Mouse (Mus musculus): ENCODE measurements around the gene Actr1a.
A peak's percentile ranks its signal among the peaks of the same experiment; 100 is the strongest.

Actr1a gene

DNA sequence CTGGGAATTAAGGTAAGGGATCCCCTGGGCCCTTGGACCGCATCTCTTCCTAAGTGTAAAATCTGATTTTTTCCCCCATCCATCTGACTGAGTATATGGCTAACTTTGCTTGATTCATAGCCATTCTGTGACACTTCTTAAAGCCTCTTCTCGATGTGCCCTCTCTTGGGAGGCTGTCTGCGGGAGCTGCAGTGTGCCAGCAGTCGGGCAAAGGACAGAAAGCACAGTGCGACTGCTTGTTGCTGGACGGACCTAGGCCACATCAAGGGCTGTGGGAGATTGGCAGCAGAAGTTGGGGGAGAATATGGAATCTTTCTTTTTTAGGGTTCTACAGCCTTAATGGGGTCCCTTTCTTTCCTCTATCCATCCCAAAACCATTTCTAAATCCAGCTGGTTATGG lies 3.8 kb upstream of the Actr1a start:
- no peak for DNase-seq

DNA sequence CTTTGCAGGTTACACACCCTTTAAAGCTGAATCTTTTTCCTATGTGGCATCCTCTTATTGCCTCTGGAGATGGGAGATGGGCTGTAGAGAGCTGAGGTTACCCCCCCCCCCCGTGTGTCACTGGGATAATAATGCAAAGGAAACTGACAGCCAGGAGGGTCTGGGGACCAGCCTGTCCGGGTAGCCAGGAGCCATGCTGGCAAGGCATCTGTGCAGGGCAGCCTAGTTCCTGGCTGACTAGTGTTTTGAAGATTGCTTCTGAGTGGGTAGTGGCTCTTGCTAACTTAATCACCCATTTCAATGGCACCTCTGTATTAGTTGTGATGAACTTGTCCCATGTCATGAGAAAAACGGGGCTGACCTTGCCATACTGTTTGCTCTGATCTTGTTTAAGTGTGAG lies 2.9 kb upstream of the Actr1a start:
- DNase-seq, result no peak

DNA sequence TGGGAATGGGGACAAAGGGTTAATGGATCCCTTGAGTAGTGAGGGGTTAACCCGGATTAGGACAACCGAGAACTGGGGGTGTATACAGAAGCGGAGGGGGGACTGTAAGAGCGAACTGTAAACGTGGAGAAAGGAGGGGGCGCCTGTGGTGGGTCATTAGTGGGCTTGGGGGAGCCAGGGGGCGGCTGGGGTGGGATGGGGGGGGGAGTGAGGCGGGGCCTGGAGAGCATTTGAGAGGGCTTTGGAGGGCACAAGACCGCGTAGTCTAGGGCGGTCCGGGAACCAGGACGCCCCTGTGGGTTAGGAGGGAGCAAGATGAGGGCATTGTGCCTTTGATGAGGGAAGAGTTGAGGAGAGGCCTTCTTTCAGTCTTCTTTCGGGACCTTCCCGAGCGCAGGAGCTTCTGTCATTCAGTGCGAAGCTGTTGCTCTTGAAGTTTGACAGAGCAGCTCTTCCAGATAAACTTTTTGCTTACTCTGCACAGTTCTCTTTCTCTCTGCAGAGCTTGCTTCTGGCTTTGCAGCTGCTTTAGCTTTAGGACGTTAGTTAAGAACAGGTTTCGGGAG lies 2.0 kb upstream of the Actr1a start:
- DNase-seq, result no peak

DNA sequence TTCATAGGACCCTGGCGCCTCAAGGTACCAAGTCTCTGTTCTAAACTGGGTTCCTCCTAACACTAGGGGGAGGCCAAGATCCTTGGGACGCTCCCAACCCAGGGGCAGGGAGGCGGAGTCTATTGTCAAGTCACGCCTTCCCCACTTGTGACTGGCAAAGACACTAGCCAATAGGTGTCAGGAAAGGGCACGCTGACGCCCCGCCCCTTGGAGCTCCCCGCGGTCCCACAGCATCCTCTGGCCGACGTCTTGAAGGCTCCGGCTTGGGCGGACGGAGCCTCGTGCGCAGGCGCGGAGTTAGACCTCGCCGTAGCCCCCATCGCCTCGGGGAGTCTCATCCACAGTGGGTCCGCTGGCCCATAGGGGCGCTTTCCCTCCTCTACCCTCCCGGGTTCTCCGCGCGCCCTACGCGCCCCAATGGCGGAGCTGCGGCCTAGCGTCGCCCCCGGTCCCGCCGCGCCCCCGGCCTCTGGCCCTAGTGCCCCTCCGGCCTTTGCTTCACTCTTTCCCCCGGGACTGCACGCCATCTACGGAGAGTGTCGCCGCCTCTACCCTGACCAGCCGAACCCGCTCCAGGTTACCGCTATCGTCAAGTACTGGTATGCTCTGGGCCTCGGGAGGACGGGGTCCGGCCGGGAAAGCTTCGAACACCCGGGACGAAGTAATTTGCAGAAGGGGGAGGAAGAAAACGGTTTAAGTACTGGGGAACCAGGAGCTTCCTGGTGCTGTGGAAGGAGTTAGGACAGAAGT lies 1.3 kb upstream of the Actr1a start, which contains the start of gene Sufu:
Gene Sufu (plus strand): TSS at position 211 of the 750 bp plus-strand sequence.
- DNase-seq, result peak; percentile 99

DNA sequence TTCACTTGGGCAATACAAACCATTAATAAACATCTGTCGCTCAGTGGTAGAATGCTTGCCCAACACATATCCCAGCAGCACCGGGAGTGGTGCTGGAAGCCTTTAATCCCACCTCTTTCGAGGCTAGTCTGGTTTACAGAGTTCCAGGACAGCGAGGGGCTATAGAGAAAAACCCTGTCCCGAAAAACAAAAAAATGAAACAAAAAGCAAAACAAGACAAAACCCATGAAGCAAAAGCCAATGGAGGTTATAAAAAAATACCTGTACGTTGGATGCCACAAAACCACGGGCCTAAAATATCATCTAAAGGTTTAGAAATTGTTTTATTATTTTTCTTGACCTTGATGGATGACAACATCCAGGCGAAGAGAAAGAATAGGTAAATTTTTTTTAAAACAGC lies 561 bp upstream of the Actr1a start:
- DNase-seq, result no peak

DNA sequence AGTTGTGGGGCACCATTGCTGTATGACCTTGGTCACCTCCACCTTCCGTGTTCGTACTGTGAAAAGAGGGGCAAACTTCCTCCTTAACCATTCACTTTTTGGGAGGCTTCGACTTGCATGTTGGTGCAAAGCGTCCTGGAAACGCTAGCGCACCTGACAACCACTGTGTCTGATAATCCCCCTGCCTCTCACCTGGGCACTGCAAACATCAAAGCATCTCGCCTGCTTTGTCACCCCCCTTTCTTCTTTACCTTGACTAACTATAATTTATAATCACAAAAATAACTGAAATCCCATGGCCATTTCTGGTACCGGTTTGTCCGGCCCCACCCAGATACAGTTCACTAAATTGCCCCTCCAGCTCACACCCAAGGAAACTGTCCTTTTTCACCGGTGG lies 838 bp downstream of the Actr1a start:
- no peak for DNase-seq

DNA sequence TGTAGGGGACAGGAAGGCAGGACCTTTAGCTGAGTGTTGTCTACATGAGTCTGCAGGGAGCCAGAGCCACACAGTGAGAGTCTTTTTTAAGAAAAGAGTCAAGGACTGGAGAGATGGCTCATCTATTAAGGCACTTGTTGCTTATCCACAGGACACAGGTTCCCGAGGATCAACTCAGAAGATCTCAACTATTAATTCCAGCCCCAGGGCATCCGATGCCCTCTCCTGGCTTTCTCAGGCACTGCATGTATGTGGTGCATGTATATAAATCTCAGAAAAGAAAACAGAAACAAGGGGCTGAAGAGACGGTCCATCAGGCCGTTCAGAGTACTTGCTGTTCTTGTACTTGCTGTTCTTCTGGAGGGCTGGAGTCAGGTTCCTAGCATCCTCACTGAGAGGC lies 3.5 kb downstream of the Actr1a start:
- no peak for DNase-seq

DNA sequence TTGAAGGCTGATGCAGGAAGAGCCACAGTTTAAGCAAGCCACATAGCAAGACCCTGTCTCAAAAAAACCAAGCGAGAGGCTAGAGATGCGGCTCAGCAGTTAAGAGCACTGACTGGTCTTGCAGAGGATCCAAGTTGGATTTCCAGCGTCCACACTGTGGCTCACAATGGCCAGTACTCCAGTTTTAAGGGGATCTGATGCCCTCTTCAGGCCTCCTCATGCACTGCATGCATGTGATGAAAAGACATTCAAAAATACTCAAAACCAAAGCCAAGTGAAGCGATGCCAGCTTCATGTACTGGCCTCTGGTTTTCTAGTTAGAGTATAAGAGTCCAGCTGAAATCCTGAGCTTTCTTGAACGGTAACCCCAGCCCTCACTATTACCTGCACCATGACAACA lies 5.7 kb downstream of the Actr1a start:
- DNase-seq, result no peak

DNA sequence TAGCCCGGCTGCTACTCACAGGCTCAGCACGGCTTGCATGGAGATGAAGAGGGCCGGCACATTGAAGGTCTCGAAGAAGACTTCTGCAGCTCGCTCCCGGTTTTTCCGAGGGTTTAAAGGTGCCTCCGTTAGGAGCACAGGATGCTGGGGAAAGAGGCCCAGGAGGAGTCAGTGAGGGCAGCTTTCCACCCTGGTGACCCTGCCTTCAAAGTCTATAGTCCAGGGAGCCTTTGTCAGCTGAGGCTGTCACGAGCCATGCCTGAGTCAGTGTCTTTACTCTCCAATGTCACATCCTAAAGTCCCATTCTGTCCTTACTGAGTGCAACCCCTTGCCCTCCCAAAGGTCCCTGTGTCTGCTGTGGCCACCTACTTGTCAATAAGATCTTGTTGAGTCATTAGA lies 13.3 kb downstream of the Actr1a start:
- no peak for DNase-seq

DNA sequence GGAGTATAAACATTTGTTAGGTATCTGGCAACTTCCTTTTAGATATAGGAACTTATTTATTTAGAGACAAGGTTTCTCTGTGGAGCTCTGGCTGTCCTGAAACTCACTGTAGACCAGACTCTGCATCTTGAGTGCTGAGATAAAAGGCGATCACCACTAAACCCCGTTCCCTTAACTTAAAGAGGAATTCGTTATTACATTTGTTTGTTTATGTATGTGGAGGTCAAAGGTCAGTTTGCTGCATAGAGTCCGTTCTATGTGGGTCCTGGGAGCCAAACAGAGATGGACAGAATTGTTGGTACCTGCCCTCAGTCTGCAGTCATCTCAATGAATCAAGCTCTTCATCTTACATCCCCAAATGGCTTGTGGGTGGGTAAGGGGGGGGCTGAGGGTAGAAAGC lies 19.7 kb downstream of the Actr1a start:
- DNase-seq, result no peak

DNA sequence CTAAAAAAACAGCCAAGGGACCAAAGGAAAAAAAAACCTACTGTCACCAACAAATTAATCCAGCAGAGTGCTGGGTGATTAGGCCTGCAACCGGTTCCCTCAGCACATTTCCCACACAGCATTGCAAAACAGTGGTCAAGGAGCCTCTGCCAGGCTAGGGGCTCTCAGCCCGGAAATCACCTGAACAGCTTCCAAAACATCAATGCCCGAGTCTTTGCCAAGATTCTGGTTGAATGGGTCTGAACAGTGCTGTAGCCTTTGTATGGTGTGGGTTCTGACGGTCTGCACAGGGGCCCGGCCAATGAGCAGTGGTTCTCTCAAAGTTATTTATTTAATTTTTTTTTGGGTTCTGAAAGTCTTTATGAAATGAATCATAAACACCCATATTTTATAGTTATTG lies 20.1 kb downstream of the Actr1a start:
- DNase-seq, result no peak

DNA sequence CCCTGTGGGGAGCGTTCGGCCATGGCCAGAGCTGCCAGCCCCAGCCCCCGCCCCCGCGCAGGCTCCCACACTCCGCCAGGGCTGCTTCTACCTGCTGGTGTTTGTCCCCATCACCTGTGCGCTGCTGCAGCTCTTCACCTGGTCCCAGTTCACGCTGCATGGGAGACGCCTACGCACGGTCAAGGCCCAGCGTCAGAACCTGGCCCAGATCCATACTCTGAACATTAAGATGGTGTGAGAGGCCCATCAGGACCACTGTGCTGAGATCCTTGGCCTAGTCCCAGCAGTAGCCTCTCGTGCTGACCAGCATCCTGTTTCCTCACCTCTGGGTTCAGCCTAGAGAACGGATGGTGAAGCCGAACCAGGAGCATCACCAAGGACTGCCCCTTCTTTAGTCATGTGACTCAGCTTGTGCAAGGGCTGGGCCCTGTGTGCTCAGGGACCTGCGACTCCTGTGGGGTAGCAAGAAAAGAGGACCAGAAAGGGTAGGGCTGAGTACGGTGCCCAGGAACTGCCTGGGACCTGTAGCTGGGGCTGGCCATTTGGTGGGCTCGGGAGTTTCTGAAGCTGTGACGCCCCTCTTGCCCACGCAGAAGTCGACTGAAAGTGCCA lies 21.0 kb downstream of the Actr1a start:
- no peak for DNase-seq

DNA sequence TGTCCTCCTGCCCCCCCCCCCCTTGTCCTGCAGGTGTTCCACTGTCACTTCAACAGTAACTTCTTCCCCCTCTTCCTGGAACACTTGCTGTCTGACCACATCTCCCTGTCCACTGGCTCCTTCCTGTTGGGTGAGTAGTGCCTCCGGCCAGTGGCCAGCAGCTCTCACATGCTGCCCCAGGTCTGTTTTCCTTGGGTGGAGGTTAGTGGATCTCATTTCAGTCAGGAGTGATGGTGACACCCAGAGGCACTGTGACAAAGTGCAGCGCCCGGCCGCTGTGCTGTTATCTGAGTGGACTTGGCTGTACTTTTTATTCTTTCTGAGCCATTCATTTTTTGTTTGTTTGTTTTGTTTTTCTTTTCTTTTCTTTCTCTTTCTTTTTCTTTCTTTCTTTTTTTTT lies 26.3 kb downstream of the Actr1a start:
- peak; percentile 59 for DNase-seq

DNA sequence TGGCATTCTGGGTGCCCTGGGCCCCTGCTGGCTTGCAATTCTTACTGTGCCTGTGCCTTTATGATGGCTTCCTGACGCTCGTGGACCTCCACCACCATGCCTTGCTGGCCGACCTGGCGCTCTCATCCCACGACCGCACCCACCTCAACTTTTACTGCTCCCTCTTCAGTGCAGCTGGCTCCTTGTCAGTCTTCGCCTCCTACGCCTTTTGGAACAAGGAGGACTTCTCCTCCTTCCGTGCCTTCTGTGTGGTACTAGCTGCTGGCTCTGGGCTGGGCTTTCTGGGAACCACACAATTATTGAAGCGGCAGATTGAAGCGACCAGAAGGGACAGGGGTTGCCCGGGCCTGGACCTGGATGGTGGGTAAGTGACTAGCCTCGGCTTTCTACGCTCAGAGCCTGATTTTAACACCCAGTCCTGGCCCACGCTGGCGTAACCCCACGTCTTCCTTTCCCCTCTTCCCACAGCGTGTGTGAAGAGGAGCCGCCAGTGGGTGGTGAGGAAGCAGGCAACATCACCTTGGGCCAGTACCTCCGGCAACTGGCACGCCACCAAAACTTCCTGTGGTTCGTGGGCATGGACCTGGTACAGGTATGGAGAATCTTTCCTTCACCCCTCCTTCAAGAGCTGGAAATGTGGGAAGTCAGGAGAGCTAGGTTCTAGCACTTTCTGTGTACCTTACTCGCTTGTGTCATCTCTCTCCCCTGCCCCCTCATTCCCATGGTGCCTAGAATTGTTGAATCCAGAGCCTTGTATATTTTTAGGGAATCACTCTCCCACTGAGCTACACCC lies 27.6 kb downstream of the Actr1a start:
- DNase-seq, result no peak

DNA sequence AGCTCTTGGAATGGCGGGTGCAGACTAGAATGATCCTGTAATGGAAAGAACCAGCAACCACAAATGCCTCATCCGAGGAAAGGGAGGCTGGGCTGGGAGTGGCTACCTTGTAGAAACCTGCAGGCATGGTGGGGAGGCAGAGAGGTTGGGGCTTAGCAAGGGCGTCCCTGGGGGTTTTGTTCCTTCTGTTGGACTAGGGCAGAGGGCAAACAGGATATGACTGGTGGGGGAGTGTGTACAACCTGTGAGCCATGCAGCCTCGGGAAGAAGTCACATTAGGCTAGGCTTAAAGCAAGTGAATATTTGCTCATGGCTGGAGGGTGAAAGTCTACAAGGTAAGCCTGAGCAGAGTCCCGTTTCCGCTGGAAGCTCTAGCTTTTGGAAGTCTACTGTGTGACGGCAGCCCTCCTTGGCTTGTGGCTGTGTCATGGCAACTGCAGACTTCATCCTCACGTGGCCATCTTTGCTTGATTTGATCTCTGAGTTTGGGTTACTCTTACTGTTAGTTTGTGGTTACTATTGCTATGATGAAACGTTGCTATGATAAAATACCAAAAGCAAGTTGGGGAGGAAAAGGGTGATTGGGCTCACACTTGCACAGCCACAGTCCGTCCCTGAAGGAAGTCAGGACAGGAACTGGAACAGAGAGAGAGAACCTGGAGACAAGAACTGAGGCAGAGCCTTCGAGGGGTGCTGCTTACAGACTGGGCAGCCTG lies 32.1 kb downstream of the Actr1a start:
- no peak for DNase-seq

DNA sequence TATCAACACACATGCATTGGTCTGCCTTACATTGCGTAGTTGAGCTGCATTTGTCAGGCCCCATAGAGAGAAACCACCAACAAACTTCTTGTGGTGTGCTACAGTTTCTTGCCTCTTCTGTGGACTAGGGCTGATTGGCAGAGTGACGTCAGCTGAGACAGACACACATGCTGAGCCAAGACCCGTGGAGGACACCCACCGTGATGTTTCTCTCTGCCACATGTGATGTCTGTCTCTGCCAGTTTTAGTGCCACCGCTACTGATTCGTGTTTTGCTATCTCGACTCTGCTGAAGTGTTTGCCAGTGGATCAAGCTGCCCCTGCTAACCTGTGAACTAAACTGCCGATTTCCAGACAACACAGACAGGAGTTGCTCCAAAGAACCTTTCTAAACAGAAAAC lies 33.4 kb downstream of the Actr1a start:
- DNase-seq, result no peak

DNA sequence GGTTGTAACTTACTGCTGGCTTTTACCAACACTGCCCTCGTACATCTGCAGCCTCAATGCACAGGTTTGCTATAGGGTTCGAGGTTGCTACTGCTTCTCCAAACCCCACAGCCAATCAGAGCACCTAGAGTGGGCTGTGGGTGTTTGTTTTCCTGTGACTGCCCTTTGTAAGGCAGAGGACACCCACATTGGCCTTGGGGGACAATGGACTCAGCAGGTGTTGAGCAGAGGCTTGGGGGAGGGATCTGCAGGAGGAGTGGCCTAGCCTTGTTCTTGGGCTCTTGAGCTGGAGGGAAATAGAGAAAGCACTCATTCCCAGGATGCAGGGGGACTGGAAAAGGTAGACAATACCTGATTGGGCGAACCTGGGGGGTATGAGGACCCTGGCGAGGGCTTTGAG lies 37.2 kb downstream of the Actr1a start:
- no peak for DNase-seq

DNA sequence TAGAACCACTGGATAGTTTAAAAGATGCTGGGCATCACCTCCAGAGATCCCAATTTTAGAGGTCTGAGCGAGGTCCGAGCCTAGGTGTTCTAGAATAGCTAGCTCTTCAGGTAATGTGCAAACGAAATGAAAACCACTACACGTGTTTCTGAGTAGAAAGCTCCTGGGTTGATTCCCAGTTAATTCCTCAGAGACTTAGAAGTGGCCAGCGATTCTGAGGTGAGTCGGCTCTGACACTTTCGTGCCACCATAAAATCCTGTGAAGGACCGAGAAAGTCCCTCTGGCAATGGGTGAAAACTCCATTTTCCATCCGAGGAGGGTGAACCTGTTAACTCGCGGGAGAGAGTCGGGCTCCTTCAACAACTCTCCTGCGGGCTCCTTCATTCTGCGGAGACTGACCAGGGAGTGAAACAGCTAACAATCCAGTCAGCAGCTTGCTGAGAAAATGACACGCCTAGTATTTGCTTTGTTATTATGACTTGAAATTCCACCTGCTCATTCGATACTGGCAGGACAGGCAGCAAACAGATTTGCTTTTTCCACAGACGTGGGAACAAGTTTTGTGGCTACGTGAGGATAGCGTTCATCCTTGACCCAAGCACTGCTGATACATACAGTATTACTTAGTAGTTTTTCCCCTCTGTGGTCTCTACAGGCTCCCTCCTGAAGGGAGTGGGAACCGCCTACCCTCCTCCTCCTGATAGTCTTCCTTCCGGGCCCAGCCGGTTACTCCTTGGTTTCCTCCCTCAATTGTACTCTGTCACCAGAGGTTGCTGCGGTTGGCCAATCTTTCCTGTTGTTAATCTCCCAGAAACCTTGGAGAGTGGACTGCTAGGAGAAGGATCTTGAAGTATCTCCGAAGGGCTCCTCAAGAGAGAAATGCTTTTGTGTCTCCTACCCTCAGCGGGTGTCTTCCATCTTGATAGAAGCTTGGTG lies 37.9 kb downstream of the Actr1a start:
- DNase-seq, result no peak

DNA sequence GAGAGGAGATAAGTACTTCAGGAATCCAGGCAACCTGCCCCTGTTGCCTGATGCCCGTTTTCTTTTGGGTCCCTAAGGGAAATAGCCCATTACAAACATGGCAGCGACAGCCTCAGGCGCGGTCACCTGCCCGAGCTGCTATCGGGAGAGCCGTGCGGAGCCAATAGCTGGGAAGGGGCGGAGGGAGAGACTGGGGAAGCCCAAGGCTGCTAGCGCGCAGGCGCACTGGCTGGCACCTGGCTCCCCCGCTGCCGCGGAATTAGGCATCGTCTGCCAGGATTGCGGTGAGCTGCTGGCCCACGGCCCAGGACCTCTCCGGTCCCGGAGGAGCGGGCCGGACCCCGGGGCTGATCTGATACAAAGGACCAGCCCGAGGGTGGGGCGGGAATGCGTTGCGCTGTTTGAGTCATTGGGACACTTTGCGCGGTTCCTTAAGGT lies 38.8 kb downstream of the Actr1a start:
- DNase-seq, result peak; percentile 92

DNA sequence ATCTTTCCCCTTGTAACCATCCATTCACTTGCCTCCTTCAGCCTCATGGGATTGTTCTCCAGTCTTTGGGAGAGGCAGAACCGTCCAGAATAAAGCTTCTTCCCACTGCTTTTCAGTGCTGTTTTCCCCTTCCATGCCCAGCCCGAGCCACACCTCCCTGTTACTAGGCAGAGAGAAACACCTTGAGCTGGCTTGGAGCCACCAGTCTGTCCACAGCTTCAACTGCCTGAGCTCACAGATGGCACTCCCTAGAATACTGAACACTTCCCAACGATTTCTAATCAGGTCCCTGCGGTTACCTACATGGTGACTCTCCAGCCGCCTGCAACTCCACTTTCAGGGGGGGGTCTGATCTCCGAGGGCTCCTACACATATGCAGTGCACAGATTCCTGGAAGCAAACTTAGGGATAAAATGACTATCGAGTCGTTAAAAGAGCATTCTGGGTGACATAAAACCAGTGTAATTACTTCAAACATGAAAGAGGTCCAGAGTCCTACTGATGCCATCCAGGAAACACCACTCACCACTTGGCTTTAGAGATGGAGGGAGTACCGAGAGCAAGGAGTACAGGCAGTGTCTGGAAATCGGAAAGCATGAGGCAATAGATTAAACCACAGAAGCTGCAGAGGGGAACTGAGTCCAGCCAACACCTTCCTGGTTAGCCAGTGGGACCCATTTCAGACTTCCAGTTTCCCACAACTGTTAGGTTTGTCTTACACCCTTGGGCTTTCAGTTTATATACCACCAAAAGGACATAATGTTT lies 45.2 kb downstream of the Actr1a start, which contains the start of gene 2310034G01Rik:
Gene 2310034G01Rik (minus strand): TSS at position 135 of the 765 bp plus-strand sequence.
- no peak for DNase-seq

DNA sequence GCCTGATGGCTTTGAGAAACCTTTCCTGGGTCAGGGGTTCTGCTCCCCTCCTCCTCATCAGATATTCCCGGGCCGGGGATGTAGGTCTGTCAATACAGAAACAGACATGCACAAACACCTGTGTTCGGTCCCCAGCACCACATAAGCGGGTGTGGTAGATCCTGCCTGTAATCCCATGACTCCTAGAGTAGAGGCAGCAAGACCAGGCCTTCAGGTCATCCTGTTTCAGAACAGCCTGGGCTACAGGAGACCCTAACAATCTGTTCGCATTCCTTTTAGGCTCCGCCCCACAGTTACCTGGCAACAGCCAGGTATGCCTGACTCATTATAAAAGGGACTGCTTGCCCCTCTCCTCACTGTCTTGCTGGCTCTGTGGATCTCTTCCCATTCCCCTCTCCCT lies 46.0 kb downstream of the Actr1a start:
- no peak for DNase-seq

Measured in cerebellum, adult 8-10 months (tissue).